Mouse (Mus musculus) stomach, postnatal 0 days (tissue): ENCODE measurements around the gene Rheb.
"Not testable (repeated sequence)": the region's sequence is repeated elsewhere in the genome, so short reads cannot be mapped to it uniquely, and the experiment has no call there.

Experiments
- CTCF ChIP-seq: IDR thresholded peaks from 2 replicates; pipeline ENCODE4 v1.5.1; 2016; ENCODE audit warnings: antibody characterized with exemption, low read depth, mild to moderate bottlenecking, moderate library complexity
- EP300 ChIP-seq: optimal IDR thresholded peaks from 2 replicates; pipeline ENCODE3; 2016; ENCODE audit warnings: antibody characterized with exemption

DNA sequence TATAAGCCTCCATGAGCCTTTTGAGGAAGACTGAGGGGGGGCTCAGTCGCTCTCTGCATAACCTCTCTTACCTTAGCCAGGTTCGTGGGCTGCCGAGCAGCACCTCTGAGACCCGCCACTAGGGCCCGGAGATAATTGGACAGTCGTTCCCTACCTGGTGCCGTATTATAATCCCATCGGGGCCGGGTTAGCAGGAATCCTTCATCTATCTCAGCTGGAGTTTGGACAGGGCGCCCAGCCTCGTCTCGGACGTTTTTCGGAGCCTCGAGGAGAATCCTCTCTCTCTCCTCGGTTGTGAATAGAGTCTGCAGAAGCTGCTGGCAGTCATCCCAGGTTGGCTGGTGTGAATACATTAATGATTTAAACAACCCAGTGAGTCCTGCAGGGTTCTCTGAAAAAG lies 67.9 kb downstream of the Rheb start:
- TF ChIP-seq CTCF, EP300: not testable (repeated sequence)
